Mouse (Mus musculus) skeletal muscle tissue, adult 2 months (tissue): Measurements from ENCODE around the gene Ifnb1.
A peak's percentile ranks its signal among the peaks of the same experiment; 100 is the strongest.
"Not testable (repeated sequence)": the region's sequence is repeated elsewhere in the genome, so short reads cannot be mapped to it uniquely, and the experiment has no call there.

Experiments used
- DNase-seq: peaks from one replicate; pipeline ENCODE4 v3.0.0-alpha.2; 2012; ENCODE audit warnings: low read depth, low spot score

Gene Ifnb1

GRCm38 (mm10) chr4:88522674-88523073 is at the start of gene Ifnb1:
Gene Ifnb1 (minus strand): TSS chr4:88522774.
- no peak for DNase-seq

GRCm38 (mm10) chr4:88571698-88572097 is 49.1 kb upstream of the Ifnb1 start, which contains the start of gene Ifna14:
Gene Ifna14 (minus strand): TSS chr4:88571798.
- DNase-seq: no peak

- DNase-seq: no peak
These were observed 39.2 kb upstream of the Ifnb1 start for GRCm38 (mm10) chr4:88561791-88562190.

GRCm38 (mm10) chr4:88558145-88558544 is 35.6 kb upstream of the Ifnb1 start, which contains the start of gene Ifna15:
Gene Ifna15 (minus strand): TSS chr4:88558245.
- DNase-seq: not testable (repeated sequence)

GRCm38 (mm10) chr4:88550161-88550945 is 27.8 kb upstream of the Ifnb1 start:
- peak; percentile 73 for DNase-seq

- no peak for DNase-seq
These were observed 25.4 kb upstream of the Ifnb1 start for GRCm38 (mm10) chr4:88547986-88548385.

GRCm38 (mm10) chr4:88543649-88544234 is 21.2 kb upstream of the Ifnb1 start:
- peak; percentile 56 for DNase-seq

GRCm38 (mm10) chr4:88537328-88537727 is 14.8 kb upstream of the Ifnb1 start:
- DNase-seq: peak; percentile 71

GRCm38 (mm10) chr4:88536640-88537039 is 14.1 kb upstream of the Ifnb1 start:
- DNase-seq: peak; percentile 38

GRCm38 (mm10) chr4:88535742-88536141 is 13.2 kb upstream of the Ifnb1 start:
- no peak for DNase-seq

- no peak for DNase-seq
These were observed 12.3 kb upstream of the Ifnb1 start for GRCm38 (mm10) chr4:88534903-88535302.

GRCm38 (mm10) chr4:88533499-88533898 is 10.9 kb upstream of the Ifnb1 start:
- no peak for DNase-seq

- DNase-seq: peak; percentile 30
These were observed 8.3 kb upstream of the Ifnb1 start for GRCm38 (mm10) chr4:88530892-88531291.

GRCm38 (mm10) chr4:88530271-88530670 is 7.7 kb upstream of the Ifnb1 start:
- no peak for DNase-seq

GRCm38 (mm10) chr4:88526379-88527049 is 3.9 kb upstream of the Ifnb1 start:
- DNase-seq: no peak

- no peak for DNase-seq
These were observed 2.8 kb upstream of the Ifnb1 start for GRCm38 (mm10) chr4:88525393-88525792.

GRCm38 (mm10) chr4:88523241-88523640 is 667 bp upstream of the Ifnb1 start:
- no peak for DNase-seq

GRCm38 (mm10) chr4:88517957-88518356 is 4.6 kb downstream of the Ifnb1 start:
- no peak for DNase-seq

GRCm38 (mm10) chr4:88515711-88516211 is 6.8 kb downstream of the Ifnb1 start:
- peak; percentile 36 for DNase-seq

- DNase-seq: no peak
These were observed 7.3 kb downstream of the Ifnb1 start for GRCm38 (mm10) chr4:88515250-88515649.

- no peak for DNase-seq
These were observed 8.2 kb downstream of the Ifnb1 start for GRCm38 (mm10) chr4:88514403-88514802.

GRCm38 (mm10) chr4:88513743-88514142 is 8.8 kb downstream of the Ifnb1 start:
- DNase-seq: no peak
